Mouse (Mus musculus): ENCODE measurements at regions not wholly inside any gene's neighbourhood (a gene's known extent, or its start where the extent isn't known, plus 50 kb on each side); places are given as distances from the start of the nearest gene placed in this dataset.

- Histone ChIP-seq H3K27me3 (ENCODE audit: control insufficient read depth, insufficient read depth, low read length) (no peaks in the 10 kb centered on the region), H3K27ac (ENCODE audit: insufficient read depth, low read depth, low read length) (no peak overlapping the region), H3K4me1 (ENCODE audit: control insufficient read depth, insufficient read depth, insufficient read length, low read length) (no peaks in the 10 kb centered on the region), H3K36me3 (ENCODE audit: control insufficient read depth, insufficient read depth, low read length) (no peaks in the 10 kb centered on the region), H3K4me3 (ENCODE audit: low read depth, low read length) (no peak overlapping the region)
- no peak for TF ChIP-seq CTCF (IDR thresholded peaks at IDR 0.05; ENCODE audit: extremely low read depth, insufficient read length, insufficient replicate concordance, low read depth, low read length)
- TF ChIP-seq POLR2A (IDR thresholded peaks at IDR 0.05; ENCODE audit: low read depth, low read length): no peak
- WGBS: 32% methylated on average over 10 of the region's 10 CpGs
Measured at GRCm38 (mm10) chr4:152913497-152913896, 435.8 kb upstream of the Kcnab2 start.

DNA sequence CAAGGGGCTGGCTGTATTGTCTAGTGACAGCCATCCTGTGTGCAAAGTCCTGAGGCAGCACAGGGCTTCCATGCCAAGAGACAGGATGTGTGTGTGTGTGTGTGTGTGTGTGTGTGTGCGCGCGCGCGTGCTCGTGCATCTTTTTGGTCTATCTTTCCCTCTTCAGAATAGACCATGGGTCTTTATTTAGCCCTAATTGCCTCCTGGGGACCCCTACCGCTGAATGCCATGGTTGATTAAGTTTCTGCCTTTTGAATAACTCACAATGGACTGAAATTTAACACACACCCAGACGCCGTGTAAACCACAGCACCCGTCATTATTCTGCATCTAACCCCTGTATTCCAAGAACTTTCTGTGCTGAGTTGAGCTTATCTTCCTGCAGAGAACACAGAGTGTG, 435.2 kb upstream of the Kcnab2 start:
- 84% methylated on average over 10 of the region's 10 CpGs for WGBS
- H3K36me3 ChIP-seq (ENCODE audit: control insufficient read depth, insufficient read depth, low read length): no peaks in the 10 kb centered on the region
- no peak overlapping the region for H3K27ac ChIP-seq (ENCODE audit: insufficient read depth, low read depth, low read length)
- TF ChIP-seq POLR2A (IDR thresholded peaks at IDR 0.05; ENCODE audit: low read depth, low read length) (no peak), CTCF (IDR thresholded peaks at IDR 0.05; ENCODE audit: extremely low read depth, insufficient read length, insufficient replicate concordance, low read depth, low read length) (no peak)
- no peak overlapping the region for H3K4me3 ChIP-seq (ENCODE audit: low read depth, low read length)
- no peaks in the 10 kb centered on the region for H3K27me3 ChIP-seq (ENCODE audit: control insufficient read depth, insufficient read depth, low read length)
- no peaks in the 10 kb centered on the region for H3K4me1 ChIP-seq (ENCODE audit: control insufficient read depth, insufficient read depth, insufficient read length, low read length)

DNA sequence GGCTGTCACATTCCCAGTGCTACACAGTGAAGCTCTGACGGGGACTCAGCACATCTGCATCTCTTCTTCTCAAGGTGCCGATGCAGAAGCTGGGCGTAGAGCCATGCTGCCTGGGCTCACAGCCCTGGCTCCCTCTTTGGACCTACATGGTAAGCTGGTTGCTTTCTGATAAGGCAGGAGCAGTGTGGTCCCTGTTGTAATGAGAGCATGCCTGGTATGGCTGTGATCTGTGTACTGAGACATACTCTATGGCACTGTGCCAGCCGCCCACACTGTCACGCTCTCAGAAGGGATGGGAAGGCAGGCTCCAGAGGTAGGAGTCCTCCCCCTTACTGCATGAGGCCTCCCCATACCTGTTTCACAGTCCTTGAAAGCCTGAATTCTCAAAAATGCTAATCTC, 430.6 kb upstream of the Kcnab2 start:
- H3K27ac ChIP-seq (ENCODE audit: insufficient read depth, low read depth, low read length): no peak overlapping the region
- no peaks in the 10 kb centered on the region for H3K36me3 ChIP-seq (ENCODE audit: control insufficient read depth, insufficient read depth, low read length)
- H3K4me1 ChIP-seq (ENCODE audit: control insufficient read depth, insufficient read depth, insufficient read length, low read length): no peaks in the 10 kb centered on the region
- no peak for TF ChIP-seq POLR2A (IDR thresholded peaks at IDR 0.05; ENCODE audit: low read depth, low read length)
- no peak for TF ChIP-seq CTCF (IDR thresholded peaks at IDR 0.05; ENCODE audit: extremely low read depth, insufficient read length, insufficient replicate concordance, low read depth, low read length)
- no peaks in the 10 kb centered on the region for H3K27me3 ChIP-seq (ENCODE audit: control insufficient read depth, insufficient read depth, low read length)
- WGBS: 78% methylated on average over 5 of the region's 5 CpGs
- H3K4me3 ChIP-seq (ENCODE audit: low read depth, low read length): no peak overlapping the region

DNA sequence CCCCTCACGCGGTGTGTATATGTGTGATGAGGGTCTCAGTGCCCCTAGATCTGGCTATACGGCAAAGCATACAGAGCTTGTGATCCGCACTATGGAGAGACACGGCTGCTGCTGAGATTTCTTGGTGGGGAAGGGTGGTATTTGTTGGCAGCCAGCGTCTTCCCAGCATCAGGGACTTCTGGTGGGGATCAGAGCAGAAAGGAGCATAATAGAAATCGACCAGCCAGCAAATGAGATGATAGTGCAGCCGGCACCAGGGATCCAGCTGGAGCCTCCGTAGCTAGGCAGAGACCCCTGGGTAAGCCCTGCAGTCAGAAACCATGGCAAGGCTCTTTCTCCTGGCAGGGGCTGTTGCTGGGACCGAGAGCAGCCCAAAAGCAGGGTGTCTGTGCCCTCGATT, 425.2 kb upstream of the Kcnab2 start:
- no peak overlapping the region for H3K4me3 ChIP-seq (ENCODE audit: low read depth, low read length)
- H3K27me3 ChIP-seq (ENCODE audit: control insufficient read depth, insufficient read depth, low read length): no peaks in the 10 kb centered on the region
- H3K36me3 ChIP-seq (ENCODE audit: control insufficient read depth, insufficient read depth, low read length): no peaks in the 10 kb centered on the region
- no peaks in the 10 kb centered on the region for H3K4me1 ChIP-seq (ENCODE audit: control insufficient read depth, insufficient read depth, insufficient read length, low read length)
- WGBS: 80% methylated on average over 11 of the region's 11 CpGs
- H3K27ac ChIP-seq (ENCODE audit: insufficient read depth, low read depth, low read length): no peak overlapping the region
- TF ChIP-seq CTCF (IDR thresholded peaks at IDR 0.05; ENCODE audit: extremely low read depth, insufficient read length, insufficient replicate concordance, low read depth, low read length): no peak
- TF ChIP-seq POLR2A (IDR thresholded peaks at IDR 0.05; ENCODE audit: low read depth, low read length): no peak

DNA sequence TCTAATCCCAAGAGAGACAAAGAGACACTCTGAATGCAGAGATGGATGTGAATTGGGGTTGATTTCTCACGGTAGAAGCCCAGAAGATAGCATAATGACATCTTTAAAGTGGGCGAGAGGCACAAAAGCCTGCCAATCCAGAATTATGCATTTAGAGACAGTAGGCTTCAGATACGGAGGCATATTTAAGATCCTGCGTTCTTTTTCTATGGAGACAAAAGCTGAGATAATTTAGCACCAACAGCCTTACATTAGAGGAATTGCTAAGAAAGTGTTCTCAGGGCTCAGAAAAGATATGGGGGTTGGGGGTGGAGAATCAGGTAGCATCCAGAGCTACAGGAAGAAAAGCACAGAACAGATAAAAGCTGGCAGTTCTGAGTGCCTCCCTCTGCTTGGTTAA, 422.4 kb upstream of the Kcnab2 start:
- TF ChIP-seq POLR2A (IDR thresholded peaks at IDR 0.05; ENCODE audit: low read depth, low read length) (no peak), CTCF (IDR thresholded peaks at IDR 0.05; ENCODE audit: extremely low read depth, insufficient read length, insufficient replicate concordance, low read depth, low read length) (no peak)
- H3K36me3 ChIP-seq (ENCODE audit: control insufficient read depth, insufficient read depth, low read length): no peaks in the 10 kb centered on the region

DNA sequence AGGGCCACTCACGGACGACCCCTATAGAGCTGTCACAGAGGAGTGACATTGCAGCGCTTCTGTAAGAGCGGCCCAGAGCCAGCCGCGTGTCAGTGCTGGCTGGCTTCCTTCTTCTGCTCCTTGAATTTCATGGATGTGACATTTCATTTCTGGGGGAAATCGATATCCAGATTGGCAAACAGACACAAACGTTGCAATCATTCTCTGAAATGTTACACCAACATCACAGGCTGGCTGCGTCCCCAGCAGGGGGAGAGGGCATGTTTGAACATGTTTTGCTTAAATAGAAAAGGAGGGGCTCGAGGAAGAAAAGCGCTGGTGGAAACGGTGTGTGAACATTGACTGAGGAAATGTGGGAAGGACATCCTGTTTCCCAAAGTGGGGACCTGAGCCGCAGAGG, 417.4 kb upstream of the Kcnab2 start:
- Histone ChIP-seq H3K36me3 (ENCODE audit: control insufficient read depth, insufficient read depth, low read length) (no peaks in the 10 kb centered on the region), H3K4me3 (ENCODE audit: low read depth, low read length) (no peak overlapping the region), H3K4me1 (ENCODE audit: control insufficient read depth, insufficient read depth, insufficient read length, low read length) (no peaks in the 10 kb centered on the region), H3K27ac (ENCODE audit: insufficient read depth, low read depth, low read length) (no peak overlapping the region), H3K27me3 (ENCODE audit: control insufficient read depth, insufficient read depth, low read length) (no peaks in the 10 kb centered on the region)
- WGBS: 61% methylated on average over 13 of the region's 13 CpGs
- TF ChIP-seq POLR2A (IDR thresholded peaks at IDR 0.05; ENCODE audit: low read depth, low read length) (no peak), CTCF (IDR thresholded peaks at IDR 0.05; ENCODE audit: extremely low read depth, insufficient read length, insufficient replicate concordance, low read depth, low read length) (no peak)

More for the DNA sequence above, 422.4 kb upstream of the Kcnab2 start:
- H3K4me1 ChIP-seq (ENCODE audit: control insufficient read depth, insufficient read depth, insufficient read length, low read length): no peaks in the 10 kb centered on the region
- H3K27ac ChIP-seq (ENCODE audit: insufficient read depth, low read depth, low read length): no peak overlapping the region
- no peaks in the 10 kb centered on the region for H3K27me3 ChIP-seq (ENCODE audit: control insufficient read depth, insufficient read depth, low read length)
- no peak overlapping the region for H3K4me3 ChIP-seq (ENCODE audit: low read depth, low read length)
- WGBS: 74% methylated on average over 4 of the region's 4 CpGs

DNA sequence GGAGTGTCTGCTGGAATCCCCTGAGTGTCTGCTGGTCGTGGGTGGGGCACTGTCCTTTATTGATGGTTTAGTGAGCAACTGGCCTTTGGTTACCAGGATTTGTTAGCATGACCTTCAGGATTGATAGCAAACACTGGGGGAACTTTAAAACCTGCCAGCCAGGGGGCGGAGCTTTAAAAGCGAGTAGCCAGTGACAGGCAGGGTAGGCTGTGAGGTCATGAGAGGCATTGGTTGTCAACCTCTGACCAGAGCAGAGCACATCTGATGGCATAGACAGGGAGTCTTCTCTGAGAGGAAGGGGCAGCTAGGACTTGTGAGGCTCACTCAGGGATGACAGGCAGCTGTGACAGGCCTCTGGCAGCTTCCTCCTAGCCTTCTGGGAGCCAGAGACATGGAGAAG, 415.3 kb upstream of the Kcnab2 start:
- WGBS: 65% methylated on average over 3 of the region's 3 CpGs
- H3K4me1 ChIP-seq (ENCODE audit: control insufficient read depth, insufficient read depth, insufficient read length, low read length): no peaks in the 10 kb centered on the region
- TF ChIP-seq CTCF (IDR thresholded peaks at IDR 0.05; ENCODE audit: extremely low read depth, insufficient read length, insufficient replicate concordance, low read depth, low read length): no peak
- TF ChIP-seq POLR2A (IDR thresholded peaks at IDR 0.05; ENCODE audit: low read depth, low read length): no peak
- H3K27ac ChIP-seq (ENCODE audit: insufficient read depth, low read depth, low read length): no peak overlapping the region
- H3K4me3 ChIP-seq (ENCODE audit: low read depth, low read length): no peak overlapping the region
- no peaks in the 10 kb centered on the region for H3K27me3 ChIP-seq (ENCODE audit: control insufficient read depth, insufficient read depth, low read length)
- no peaks in the 10 kb centered on the region for H3K36me3 ChIP-seq (ENCODE audit: control insufficient read depth, insufficient read depth, low read length)

DNA sequence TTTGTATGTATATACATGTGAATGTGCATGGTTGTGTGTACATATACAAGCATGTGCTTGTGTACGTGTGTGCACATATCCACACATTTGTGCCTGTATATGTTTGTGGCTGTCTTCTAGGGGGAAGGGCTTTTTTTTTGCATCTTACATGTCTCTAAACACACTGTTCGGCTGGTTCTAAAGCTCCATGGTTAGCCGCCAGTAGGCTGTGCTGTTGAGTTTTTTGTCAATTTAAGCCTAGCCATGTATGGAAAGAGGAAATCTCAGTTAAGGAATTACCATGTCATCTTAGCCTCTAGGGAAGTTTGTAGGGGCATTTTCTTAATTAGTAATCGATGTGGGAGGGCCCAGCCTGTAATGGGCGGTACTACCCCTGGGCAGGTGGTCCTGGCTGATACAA, 411.5 kb upstream of the Kcnab2 start:
- TF ChIP-seq POLR2A (IDR thresholded peaks at IDR 0.05; ENCODE audit: low read depth, low read length) (no peak), CTCF (IDR thresholded peaks at IDR 0.05; ENCODE audit: extremely low read depth, insufficient read length, insufficient replicate concordance, low read depth, low read length) (no peak)
- 76% methylated on average over 5 of the region's 5 CpGs for WGBS

More for the DNA sequence above, 411.5 kb upstream of the Kcnab2 start:
- no peaks in the 10 kb centered on the region for H3K27me3 ChIP-seq (ENCODE audit: control insufficient read depth, insufficient read depth, low read length)
- H3K4me1 ChIP-seq (ENCODE audit: control insufficient read depth, insufficient read depth, insufficient read length, low read length): no peaks in the 10 kb centered on the region
- no peaks in the 10 kb centered on the region for H3K36me3 ChIP-seq (ENCODE audit: control insufficient read depth, insufficient read depth, low read length)
- H3K4me3 ChIP-seq (ENCODE audit: low read depth, low read length): no peak overlapping the region
- H3K27ac ChIP-seq (ENCODE audit: insufficient read depth, low read depth, low read length): no peak overlapping the region
